Mouse (Mus musculus) stomach, postnatal 0 days (tissue): ENCODE results near the gene Yeats2. TPM values are rescaled to one million over a fixed set of nuclear protein-coding genes. Genes with fewer than 3 reads are reported as not detected.

ENCODE experiments used
- ATAC-seq: fragments of 200-750 bp; cut with Nextera tagmentation; 2 replicates; pipeline ENCODE4 v1.8.0; 2017; ENCODE audit not compliant: low FRiP score, low TSS enrichment
- DNase-seq: peaks from one replicate; pipeline ENCODE4 v3.0.0-alpha.2; 2016; ENCODE audit warnings: low spot score
- H3K27ac ChIP-seq: fragments of 300-500 bp; sonication (generic); replicated peaks from 2 replicates; pipeline ENCODE4 v1.5.1; 2014; ENCODE audit warnings: mild to moderate bottlenecking, control low read depth
- H3K27me3 ChIP-seq: fragments of 300-500 bp; sonication (generic); 2 replicates; pipeline ENCODE4 v1.6.1; 2014; ENCODE audit warnings: low read length; ENCODE audit not compliant: control insufficient read depth, insufficient read depth
- H3K36me3 ChIP-seq: fragments of 300-500 bp; sonication (generic); 2 replicates; pipeline ENCODE4 v1.6.1; 2014; ENCODE audit warnings: low read length, mixed read lengths; ENCODE audit not compliant: control insufficient read depth, insufficient read depth
- H3K4me1 ChIP-seq: fragments of 300-500 bp; sonication (generic); replicated peaks from 2 replicates; pipeline ENCODE4 v1.6.1; 2014; ENCODE audit warnings: antibody characterized with exemption; ENCODE audit not compliant: control insufficient read depth, insufficient read depth
- H3K4me2 ChIP-seq: fragments of 300-500 bp; sonication (generic); replicated peaks from 2 replicates; pipeline ENCODE4 v1.6.1; 2014; ENCODE audit warnings: low read depth, mild to moderate bottlenecking, control low read depth, moderate library complexity
- H3K4me3 ChIP-seq: fragments of 300-500 bp; sonication (generic); 2 replicates; pipeline ENCODE4 v1.5.1; 2014; ENCODE audit warnings: low read depth, low read length, control low read depth
- H3K9ac ChIP-seq: fragments of 300-500 bp; sonication (generic); 2 replicates; pipeline ENCODE4 v1.6.1; 2014; ENCODE audit warnings: mild to moderate bottlenecking, low read length, control low read depth, mixed read lengths
- H3K9me3 ChIP-seq: fragments of 300-500 bp; sonication (generic); 2 replicates; pipeline ENCODE4 v1.6.1; 2016; ENCODE audit warnings: low read length; ENCODE audit not compliant: control insufficient read depth
- CTCF ChIP-seq: IDR thresholded peaks from 2 replicates; pipeline ENCODE4 v1.5.1; 2016; ENCODE audit warnings: antibody characterized with exemption, low read depth, mild to moderate bottlenecking, moderate library complexity
- EP300 ChIP-seq: optimal IDR thresholded peaks from 2 replicates; pipeline ENCODE3; 2016; ENCODE audit warnings: antibody characterized with exemption
- WGBS: fragments of 180-500 bp; shearing (Covaris S2); extraction: QIAGEN DNeasy Blood & Tissue Kit; methylation state at CpG from one replicate; pipeline ENCODE4 v1.1.7; 2014; 5-methylcytosine and 5-hydroxymethylcytosine counted together
- polyA plus RNA-seq: library from polyadenylated mRNA; unstranded; fragments of >200 nt; fragmentation: Nextera tagmentation; extraction: Ambion mirVana; gene quantifications from 2 replicates; pipeline ENCODE4 v1.2.1, GENCODE M21; 2015

Gene Yeats2
- polyA plus RNA-seq, 1 experiment from 2014 or later, result 6.4 TPM

DNA sequence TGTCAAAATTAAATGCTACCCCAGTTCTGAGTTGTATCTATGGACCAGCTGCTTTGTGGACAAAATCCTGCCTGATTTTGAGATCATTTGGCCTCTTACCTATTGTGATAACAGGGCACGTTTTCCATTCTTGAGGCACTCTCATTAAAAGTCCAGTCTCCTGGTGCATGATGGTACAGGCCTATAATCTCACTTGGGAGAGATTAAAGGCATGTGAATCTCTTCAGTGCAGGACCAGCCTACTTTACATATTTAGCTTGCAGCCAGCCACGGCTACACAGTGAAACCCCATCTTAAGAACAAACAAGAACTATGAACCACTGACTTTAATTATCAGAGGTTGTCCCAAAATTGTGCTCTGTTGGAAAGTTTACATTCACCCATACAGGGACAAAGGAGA lies 10.5 kb upstream of the Yeats2 start:
- 47% methylated on average over 2 of the region's 2 CpGs for WGBS
- ATAC-seq (no peak), DNase-seq (no peak)
- Histone ChIP-seq H3K4me3 (no peak overlapping the region), H3K4me2 (no peak overlapping the region), H3K36me3 (peaks cover 3% of the 10 kb centered on the region; the same call in 1 of the 2 replicates), H3K27ac (no peak overlapping the region), H3K9me3 (no peaks in the 10 kb centered on the region), H3K4me1 (no peaks in the 10 kb centered on the region), H3K27me3 (no peaks in the 10 kb centered on the region), H3K9ac (no peak overlapping the region)
- TF ChIP-seq CTCF, result no peak
- TF ChIP-seq EP300, result no peak

DNA sequence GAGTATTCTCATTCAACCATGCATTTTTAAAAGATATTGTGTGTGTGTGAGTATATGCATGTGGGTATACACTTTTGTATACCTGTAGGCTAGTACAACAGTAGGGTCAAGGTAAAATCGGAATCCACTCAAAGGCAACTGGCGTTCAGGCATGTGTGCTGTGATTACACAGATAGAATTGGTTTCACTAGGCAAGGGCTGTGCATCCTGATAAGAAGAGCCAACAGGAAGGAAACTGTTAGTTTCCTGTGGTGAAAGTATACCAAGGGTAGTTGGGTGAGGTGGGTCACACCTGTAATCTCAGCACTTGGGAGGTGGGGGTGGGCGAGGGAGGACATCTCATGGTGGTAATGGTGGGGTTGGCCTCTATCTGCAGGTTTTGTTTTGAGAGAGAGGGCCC lies 3.7 kb downstream of the Yeats2 start:
- DNase-seq, result no peak
- Histone ChIP-seq H3K27ac (no peak overlapping the region), H3K27me3 (no peaks in the 10 kb centered on the region), H3K4me1 (no peaks in the 10 kb centered on the region; the same call in 1 of the 2 replicates), H3K9ac (no peak overlapping the region), H3K36me3 (0 out of 2 replicates have a peak, but pooled peaks cover 3% of the 10 kb centered on the region), H3K4me3 (no peak overlapping the region), H3K9me3 (no peaks in the 10 kb centered on the region), H3K4me2 (no peak overlapping the region)
- 96% methylated on average over 3 of the region's 3 CpGs for WGBS
- no peak for TF ChIP-seq EP300
- no peak for TF ChIP-seq CTCF
- ATAC-seq, result no peak

DNA sequence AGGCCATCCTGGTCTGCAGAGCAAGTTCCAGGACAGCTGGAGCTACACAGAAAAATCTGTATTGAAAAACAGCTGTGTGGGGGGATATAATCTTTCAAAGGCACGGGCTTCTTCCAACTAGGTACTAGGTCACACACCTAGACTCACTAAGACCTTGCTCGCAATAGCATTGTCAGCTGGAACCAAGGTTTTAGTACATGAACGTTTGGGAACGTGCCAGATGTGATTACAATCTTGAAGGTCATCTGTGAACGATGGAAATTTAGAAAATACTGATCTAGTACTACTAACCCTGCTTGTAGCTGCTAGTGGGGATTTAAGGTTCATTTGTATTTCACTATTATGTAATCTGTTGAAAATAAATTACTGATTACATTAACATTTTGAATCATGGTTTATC lies 11.1 kb downstream of the Yeats2 start:
- ATAC-seq (no peak), DNase-seq (no peak)
- no peak overlapping the region for H3K4me2 ChIP-seq
- no peaks in the 10 kb centered on the region for H3K27me3 ChIP-seq
- H3K4me3 ChIP-seq, result no peak overlapping the region
- no peaks in the 10 kb centered on the region for H3K9me3 ChIP-seq
- no peak overlapping the region for H3K27ac ChIP-seq
- H3K36me3 ChIP-seq, result peaks cover 9% of the 10 kb centered on the region
- TF ChIP-seq EP300 (no peak), CTCF (no peak)
- no peak overlapping the region for H3K9ac ChIP-seq
- 36% methylated on average over 5 of the region's 5 CpGs for WGBS
- no peaks in the 10 kb centered on the region; the same call in 1 of the 2 replicates for H3K4me1 ChIP-seq

DNA sequence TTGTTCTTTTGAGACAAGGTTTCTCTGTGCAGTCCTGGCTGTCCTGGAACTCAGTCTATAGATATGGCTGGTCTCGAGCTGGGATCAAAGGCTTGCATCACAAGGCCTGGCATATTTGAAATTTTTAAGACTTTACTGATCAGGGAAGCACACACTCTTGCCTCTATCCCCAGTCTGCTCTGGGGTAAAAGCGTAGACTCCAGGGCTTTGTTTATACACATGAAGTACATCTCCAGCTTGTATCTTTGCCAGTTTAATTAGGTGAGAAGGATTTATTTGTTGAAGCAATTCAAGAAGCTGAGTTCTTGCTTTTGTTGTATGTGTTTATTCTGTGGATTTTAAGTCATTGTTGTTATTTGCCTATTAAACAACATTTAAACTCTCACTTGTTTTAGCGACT lies 12.9 kb downstream of the Yeats2 start:
- no peaks in the 10 kb centered on the region for H3K27me3 ChIP-seq
- no peaks in the 10 kb centered on the region for H3K9me3 ChIP-seq
- DNase-seq (no peak), ATAC-seq (no peak)
- no peak for TF ChIP-seq EP300
- TF ChIP-seq CTCF, result no peak
- no peak overlapping the region for H3K4me3 ChIP-seq
- H3K36me3 ChIP-seq, result peaks cover 11% of the 10 kb centered on the region
- WGBS, result 52% methylated on average over 3 of the region's 3 CpGs
- H3K9ac ChIP-seq, result no peak overlapping the region
- no peaks in the 10 kb centered on the region; the same call in 1 of the 2 replicates for H3K4me1 ChIP-seq
- H3K4me2 ChIP-seq, result no peak overlapping the region
- H3K27ac ChIP-seq, result no peak overlapping the region

DNA sequence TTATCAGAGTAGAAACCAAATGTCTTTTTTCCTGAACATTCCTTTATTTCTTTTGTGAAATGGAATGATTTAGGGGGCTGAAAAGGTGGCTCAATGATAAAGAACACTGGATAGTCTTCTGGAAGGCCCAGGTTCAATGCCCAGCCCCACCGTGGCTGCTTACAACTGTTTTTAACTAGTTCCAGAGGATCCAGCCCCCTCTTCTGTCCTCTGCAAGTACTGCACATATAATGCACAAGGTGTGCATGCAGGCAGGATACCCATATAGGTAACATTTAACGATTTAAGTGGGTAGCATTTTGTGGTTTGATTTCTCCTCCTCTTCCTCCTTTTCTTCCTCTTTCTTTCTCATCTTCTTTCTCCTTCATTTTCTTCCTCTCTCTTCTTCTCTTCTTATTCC lies 19.3 kb downstream of the Yeats2 start:
- Histone ChIP-seq H3K4me1 (no peaks in the 10 kb centered on the region), H3K9me3 (no peaks in the 10 kb centered on the region), H3K27me3 (no peaks in the 10 kb centered on the region), H3K4me3 (no peak overlapping the region), H3K4me2 (no peak overlapping the region), H3K36me3 (peaks cover 10% of the 10 kb centered on the region), H3K27ac (no peak overlapping the region), H3K9ac (no peak overlapping the region)
- no peak for DNase-seq
- TF ChIP-seq EP300 (no peak), CTCF (peak; percentile 35; the same call in 1 of the 2 replicates)
- 88% methylated on average over 2 of the region's 2 CpGs for WGBS
- no peak for ATAC-seq

DNA sequence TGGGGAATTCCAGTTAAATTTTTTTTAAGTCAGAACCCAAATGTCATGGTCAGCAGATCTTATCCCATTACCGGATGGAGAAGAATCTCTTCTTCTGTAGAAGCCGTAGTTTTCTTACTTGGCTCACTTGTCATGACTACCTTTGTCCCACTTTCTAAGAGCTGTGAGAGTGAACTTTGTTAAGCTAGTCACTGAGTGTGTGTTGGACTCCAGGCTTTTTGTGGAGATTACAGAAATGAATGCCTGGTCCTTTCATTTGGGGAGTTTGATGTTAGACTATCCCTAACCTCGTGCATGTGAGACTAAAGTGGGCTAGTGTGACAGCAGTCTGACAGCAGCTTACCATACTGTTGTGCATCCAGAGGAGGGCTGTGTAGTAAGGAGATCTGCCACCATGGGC lies 28.2 kb downstream of the Yeats2 start:
- ATAC-seq (no peak), DNase-seq (no peak)
- 72% methylated on average over 3 of the region's 3 CpGs for WGBS
- no peaks in the 10 kb centered on the region for H3K9me3 ChIP-seq
- TF ChIP-seq CTCF (no peak), EP300 (no peak)
- no peak overlapping the region for H3K9ac ChIP-seq
- no peak overlapping the region for H3K4me2 ChIP-seq
- no peak overlapping the region for H3K4me3 ChIP-seq
- H3K36me3 ChIP-seq, result peaks cover 12% of the 10 kb centered on the region
- H3K4me1 ChIP-seq, result 0 out of 2 replicates have a peak, but pooled peaks cover 2% of the 10 kb centered on the region
- no peaks in the 10 kb centered on the region for H3K27me3 ChIP-seq
- H3K27ac ChIP-seq, result peak overlapping the region; percentile 50; the same call in 1 of the 2 replicates
